Mouse (Mus musculus) limb, embryonic 10.5 days (tissue): Measurements from ENCODE around the gene Slk. TPM values are rescaled to one million over a fixed set of nuclear protein-coding genes. Genes with fewer than 3 reads are reported as not detected.

ENCODE experiments used
- DNase-seq: peaks from one replicate; pipeline ENCODE4 v3.0.0-alpha.2; 2017; ENCODE audit warnings: low spot score
- H3K27ac ChIP-seq: fragments of 300-500 bp; sonication (generic); 2 replicates; pipeline ENCODE4 v1.5.1; 2016; ENCODE audit warnings: mild to moderate bottlenecking
- H3K27me3 ChIP-seq: fragments of 300-500 bp; sonication (generic); 2 replicates; pipeline ENCODE4 v1.6.1; 2016; ENCODE audit warnings: low read depth, mild to moderate bottlenecking; ENCODE audit not compliant: poor library complexity, severe bottlenecking
- H3K36me3 ChIP-seq: fragments of 300-500 bp; sonication (generic); 2 replicates; pipeline ENCODE4 v1.6.1; 2016; ENCODE audit warnings: mild to moderate bottlenecking, moderate library complexity
- H3K4me1 ChIP-seq: fragments of 300-500 bp; sonication (generic); 2 replicates; pipeline ENCODE4 v1.6.1; 2016
- H3K4me3 ChIP-seq: fragments of 300-500 bp; sonication (generic); 2 replicates; pipeline ENCODE4 v1.5.1; 2016; ENCODE audit warnings: mild to moderate bottlenecking, moderate library complexity
- H3K9me3 ChIP-seq: fragments of 300-500 bp; sonication (generic); replicated peaks from 2 replicates; pipeline ENCODE4 v1.6.1; 2016; ENCODE audit warnings: mild to moderate bottlenecking
- WGBS: fragments of 180-500 bp; shearing (Covaris S2); methylation state at CpG from one replicate; pipeline ENCODE4 v1.1.7; 2016; 5-methylcytosine and 5-hydroxymethylcytosine counted together
- polyA plus RNA-seq: library from polyadenylated mRNA; unstranded; fragments of >200 nt; fragmentation: Nextera tagmentation; extraction: Ambion mirVana; gene quantifications from 2 replicates; pipeline ENCODE4 v1.2.1, GENCODE M21; 2016

Gene Slk
- polyA plus RNA-seq, 1 experiment from 2014 or later, result 9.1 TPM

- DNase-seq, result no peak
- Histone ChIP-seq H3K27me3 (no peaks in the 10 kb centered on the region), H3K4me3 (no peak overlapping the region), H3K4me1 (no peaks in the 10 kb centered on the region), H3K9me3 (no peaks in the 10 kb centered on the region), H3K27ac (no peak overlapping the region), H3K36me3 (peaks cover 53% of the 10 kb centered on the region)
- 68% methylated on average over 2 of the region's 2 CpGs for WGBS
Observed at GRCm38 (mm10) chr19:47643910-47644309, 64.4 kb downstream of the Slk start.

- no peaks in the 10 kb centered on the region for H3K4me1 ChIP-seq
- no peak overlapping the region for H3K27ac ChIP-seq
- H3K4me3 ChIP-seq, result no peak overlapping the region
- H3K9me3 ChIP-seq, result no peaks in the 10 kb centered on the region
- no peaks in the 10 kb centered on the region for H3K27me3 ChIP-seq
- H3K36me3 ChIP-seq, result peaks cover 40% of the 10 kb centered on the region
- DNase-seq, result no peak
- WGBS, result 89% methylated on average over 6 of the region's 6 CpGs
Observed at GRCm38 (mm10) chr19:47645583-47645982, 66.1 kb downstream of the Slk start.

GRCm38 (mm10) chr19:47646508-47647120, 67.1 kb downstream of the Slk start:
- Histone ChIP-seq H3K4me3 (no peak overlapping the region), H3K4me1 (no peaks in the 10 kb centered on the region), H3K27me3 (no peaks in the 10 kb centered on the region), H3K9me3 (no peaks in the 10 kb centered on the region), H3K27ac (no peak overlapping the region), H3K36me3 (peaks cover 30% of the 10 kb centered on the region)
- DNase-seq, result no peak
- 96% methylated on average over 6 of the region's 6 CpGs for WGBS

GRCm38 (mm10) chr19:47649071-47649470, 69.6 kb downstream of the Slk start:
- no peaks in the 10 kb centered on the region for H3K27me3 ChIP-seq
- 94% methylated on average over 6 of the region's 6 CpGs for WGBS
- DNase-seq, result no peak

GRCm38 (mm10) chr19:47650366-47651159, 71.1 kb downstream of the Slk start:
- Histone ChIP-seq H3K4me1 (peaks cover 6% of the 10 kb centered on the region; the same call in 1 of the 2 replicates), H3K4me3 (no peak overlapping the region), H3K27ac (no peak overlapping the region), H3K9me3 (no peaks in the 10 kb centered on the region), H3K27me3 (no peaks in the 10 kb centered on the region), H3K36me3 (peaks cover 17% of the 10 kb centered on the region)
- DNase-seq, result peak; percentile 22
- 91% methylated on average over 16 of the region's 16 CpGs for WGBS

More at GRCm38 (mm10) chr19:47649071-47649470, 69.6 kb downstream of the Slk start:
- no peak overlapping the region for H3K27ac ChIP-seq
- no peak overlapping the region for H3K4me3 ChIP-seq
- no peaks in the 10 kb centered on the region for H3K9me3 ChIP-seq
- peaks cover 20% of the 10 kb centered on the region for H3K36me3 ChIP-seq
- H3K4me1 ChIP-seq, result peaks cover 6% of the 10 kb centered on the region; the same call in 1 of the 2 replicates

GRCm38 (mm10) chr19:47651160-47651480, 71.6 kb downstream of the Slk start:
- peaks cover 17% of the 10 kb centered on the region for H3K36me3 ChIP-seq
- peak; percentile 18 for DNase-seq
- no peaks in the 10 kb centered on the region for H3K9me3 ChIP-seq
- no peaks in the 10 kb centered on the region for H3K27me3 ChIP-seq
- H3K27ac ChIP-seq, result no peak overlapping the region
- 94% methylated on average over 5 of the region's 5 CpGs for WGBS
- no peak overlapping the region for H3K4me3 ChIP-seq
- H3K4me1 ChIP-seq, result peaks cover 10% of the 10 kb centered on the region

- peaks cover 12% of the 10 kb centered on the region for H3K4me1 ChIP-seq
- peaks cover 11% of the 10 kb centered on the region for H3K36me3 ChIP-seq
- no peak overlapping the region for H3K4me3 ChIP-seq
- DNase-seq, result peak; percentile 25
- H3K27ac ChIP-seq, result no peak overlapping the region
- no peaks in the 10 kb centered on the region for H3K27me3 ChIP-seq
- no peaks in the 10 kb centered on the region for H3K9me3 ChIP-seq
- WGBS, result 72% methylated on average over 8 of the region's 8 CpGs
Observed at GRCm38 (mm10) chr19:47652255-47652654, 72.8 kb downstream of the Slk start.

- H3K9me3 ChIP-seq, result no peaks in the 10 kb centered on the region
- H3K27me3 ChIP-seq, result no peaks in the 10 kb centered on the region
- H3K4me1 ChIP-seq, result peaks cover 12% of the 10 kb centered on the region
- WGBS, result 91% methylated on average over 8 of the region's 8 CpGs
- H3K36me3 ChIP-seq, result peaks cover 7% of the 10 kb centered on the region; the same call in 1 of the 2 replicates
- H3K4me3 ChIP-seq, result no peak overlapping the region
- no peak overlapping the region for H3K27ac ChIP-seq
- DNase-seq, result peak; percentile 22
Observed at GRCm38 (mm10) chr19:47653173-47653572, 73.7 kb downstream of the Slk start.

- no peaks in the 10 kb centered on the region for H3K9me3 ChIP-seq
- WGBS, result 81% methylated on average over 11 of the region's 11 CpGs
- H3K27me3 ChIP-seq, result no peaks in the 10 kb centered on the region
- DNase-seq, result no peak
- no peak overlapping the region for H3K4me3 ChIP-seq
- H3K27ac ChIP-seq, result no peak overlapping the region
- H3K4me1 ChIP-seq, result peaks cover 20% of the 10 kb centered on the region
- no peaks in the 10 kb centered on the region for H3K36me3 ChIP-seq
Observed at GRCm38 (mm10) chr19:47654896-47655295, 75.4 kb downstream of the Slk start.

- H3K4me3 ChIP-seq, result no peak overlapping the region
- no peaks in the 10 kb centered on the region for H3K9me3 ChIP-seq
- H3K36me3 ChIP-seq, result no peaks in the 10 kb centered on the region
- WGBS, result 40% methylated on average over 5 of the region's 5 CpGs
- peak overlapping the region; percentile 75 for H3K27ac ChIP-seq
- peaks cover 4% of the 10 kb centered on the region; the same call in 1 of the 2 replicates for H3K27me3 ChIP-seq
- peak; percentile 68 for DNase-seq
- H3K4me1 ChIP-seq, result peaks cover 14% of the 10 kb centered on the region
Observed at GRCm38 (mm10) chr19:47658914-47659535, 79.5 kb downstream of the Slk start.

GRCm38 (mm10) chr19:47659765-47660408, 80.4 kb downstream of the Slk start:
- no peaks in the 10 kb centered on the region for H3K9me3 ChIP-seq
- H3K27me3 ChIP-seq, result peaks cover 4% of the 10 kb centered on the region; the same call in 1 of the 2 replicates
- peaks cover 14% of the 10 kb centered on the region for H3K4me1 ChIP-seq
- WGBS, result 93% methylated on average over 9 of the region's 9 CpGs
- DNase-seq, result no peak
- no peaks in the 10 kb centered on the region for H3K36me3 ChIP-seq
- H3K4me3 ChIP-seq, result no peak overlapping the region
- peak overlapping the region; percentile 75 for H3K27ac ChIP-seq

GRCm38 (mm10) chr19:47667601-47668000, 88.1 kb downstream of the Slk start:
- Histone ChIP-seq H3K4me1 (peaks cover 18% of the 10 kb centered on the region; the same call in 1 of the 2 replicates), H3K4me3 (no peak overlapping the region), H3K36me3 (no peaks in the 10 kb centered on the region), H3K27ac (no peak overlapping the region), H3K9me3 (no peaks in the 10 kb centered on the region), H3K27me3 (no peaks in the 10 kb centered on the region)
- no peak for DNase-seq
- WGBS, result 68% methylated on average over 8 of the region's 8 CpGs
